Mouse (Mus musculus) embryonic fibroblast, embryonic 13.5 days (primary cell): Measurements from ENCODE around the gene Cideb.

Experiments
- CTCF ChIP-seq: IDR thresholded peaks from 2 replicates; pipeline ENCODE4 v1.5.1; 2011; ENCODE audit warnings: mild to moderate bottlenecking, control low read depth, low read length, moderate library complexity, borderline replicate concordance; ENCODE audit not compliant: insufficient read depth
- POLR2A ChIP-seq: IDR thresholded peaks from 2 replicates; pipeline ENCODE4 v1.6.1; 2011; ENCODE audit warnings: low read depth, mild to moderate bottlenecking, control low read depth, low read length, moderate library complexity

GRCm38 (mm10) chr14:55761163-55761562, 2.9 kb upstream of the Cideb start, which contains the start of gene Ltb4r2:
- TF ChIP-seq CTCF (no peak), POLR2A (no peak)
